Mouse (Mus musculus) kidney, embryonic 16.5 days (tissue): ENCODE data around the gene Col4a1. TPM values are rescaled to one million over a fixed set of nuclear protein-coding genes. Genes with fewer than 3 reads are reported as not detected.
A peak's percentile ranks its signal among the peaks of the same experiment; 100 is the strongest.

ENCODE experiments used
- ATAC-seq: fragments of 200-750 bp; cut with Nextera tagmentation; 2 replicates; pipeline ENCODE4 v1.8.0; 2017; ENCODE audit warnings: moderate TSS enrichment; ENCODE audit not compliant: low FRiP score, low TSS enrichment
- H3K27ac ChIP-seq: fragments of 300-500 bp; sonication (generic); 2 replicates; pipeline ENCODE4 v1.5.1; 2014; ENCODE audit warnings: low read length
- H3K27me3 ChIP-seq: fragments of 300-500 bp; sonication (generic); 2 replicates; pipeline ENCODE4 v1.6.1; 2014; ENCODE audit warnings: low read length, control low read depth, mixed read lengths; ENCODE audit not compliant: insufficient read depth
- H3K36me3 ChIP-seq: fragments of 300-500 bp; sonication (generic); 2 replicates; pipeline ENCODE4 v1.6.1; 2014; ENCODE audit warnings: low read length, control low read depth, mixed read lengths; ENCODE audit not compliant: insufficient read depth
- H3K4me1 ChIP-seq: fragments of 300-500 bp; sonication (generic); 2 replicates; pipeline ENCODE4 v1.6.1; 2014; ENCODE audit warnings: low read length, control low read depth, mixed read lengths; ENCODE audit not compliant: insufficient read depth
- H3K4me2 ChIP-seq: fragments of 300-500 bp; sonication (generic); replicated peaks from 2 replicates; pipeline ENCODE4 v1.6.1; 2014; ENCODE audit warnings: low read depth, low read length
- H3K4me3 ChIP-seq: fragments of 300-500 bp; sonication (generic); 2 replicates; pipeline ENCODE4 v1.5.1; 2014; ENCODE audit warnings: mild to moderate bottlenecking, low read length
- H3K9ac ChIP-seq: fragments of 300-500 bp; sonication (generic); replicated peaks from 2 replicates; pipeline ENCODE4 v1.6.1; 2014; ENCODE audit warnings: low read length
- H3K9me3 ChIP-seq: fragments of 300-500 bp; sonication (generic); 2 replicates; pipeline ENCODE4 v1.6.1; 2016; ENCODE audit warnings: low read length, control low read depth
- WGBS: fragments of 180-500 bp; shearing (Covaris S2); extraction: QIAGEN DNeasy Blood & Tissue Kit; methylation state at CpG from one replicate; pipeline ENCODE4 v1.1.7; 2014; 5-methylcytosine and 5-hydroxymethylcytosine counted together
- polyA plus RNA-seq: library from polyadenylated mRNA; unstranded; fragments of >200 nt; fragmentation: Nextera tagmentation; extraction: Ambion mirVana; gene quantifications from 2 replicates; pipeline ENCODE4 v1.2.1, GENCODE M21; 2015

Gene Col4a1
- polyA plus RNA-seq, 1 experiment from 2014 or later: 440 TPM

DNA sequence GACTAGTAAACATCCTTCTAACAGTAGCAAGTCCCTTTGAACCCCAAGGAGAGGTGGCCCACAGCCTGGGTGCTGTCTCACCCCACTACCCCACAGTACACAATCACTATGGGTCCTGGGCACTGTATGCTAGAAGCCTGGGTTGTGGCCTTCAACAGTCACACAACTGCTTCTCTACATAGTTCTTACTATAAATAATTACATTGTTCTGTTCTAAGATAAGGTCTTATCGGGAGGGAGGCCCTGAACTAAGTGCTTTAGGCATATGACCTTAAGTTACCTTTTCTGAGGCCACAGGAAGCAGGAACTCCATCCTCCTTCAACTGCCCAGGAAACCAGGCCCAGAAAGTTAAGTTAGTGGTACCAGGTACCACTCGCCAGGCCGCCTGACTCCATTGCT, 21.9 kb upstream of the Col4a1 start:
- Histone ChIP-seq H3K27ac (no peak overlapping the region), H3K4me2 (no peak overlapping the region), H3K4me1 (peaks cover 48% of the 10 kb centered on the region), H3K27me3 (no peaks in the 10 kb centered on the region), H3K9ac (no peak overlapping the region), H3K36me3 (no peaks in the 10 kb centered on the region; the same call in 1 of the 2 replicates), H3K4me3 (no peak overlapping the region), H3K9me3 (no peaks in the 10 kb centered on the region)
- ATAC-seq: no peak
- WGBS: 71% methylated on average over 3 of the region's 3 CpGs

DNA sequence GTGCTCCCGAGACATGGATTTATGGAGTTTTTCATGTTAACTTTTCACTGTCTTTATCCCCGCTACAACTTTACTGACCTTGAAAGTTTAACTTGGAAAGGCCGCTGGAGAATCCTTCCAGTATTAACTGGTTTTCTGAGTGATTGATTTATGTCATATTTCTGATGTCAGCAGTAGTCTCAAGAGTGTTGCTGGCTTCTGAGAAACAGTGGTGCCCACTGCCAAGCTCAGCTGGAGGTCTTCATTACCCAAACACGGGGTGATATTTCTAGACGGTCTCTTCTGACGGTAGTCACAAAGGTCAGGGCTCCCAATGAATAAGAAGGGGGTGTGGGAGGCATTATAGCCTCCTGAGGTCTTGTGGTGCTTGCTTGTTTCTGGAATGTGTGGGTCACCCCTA, 21.1 kb upstream of the Col4a1 start:
- Histone ChIP-seq H3K27ac (no peak overlapping the region), H3K4me3 (no peak overlapping the region), H3K27me3 (no peaks in the 10 kb centered on the region), H3K4me2 (no peak overlapping the region), H3K9ac (no peak overlapping the region), H3K9me3 (no peaks in the 10 kb centered on the region), H3K36me3 (no peaks in the 10 kb centered on the region; the same call in 1 of the 2 replicates), H3K4me1 (peaks cover 51% of the 10 kb centered on the region)
- no peak for ATAC-seq
- 53% methylated on average over 6 of the region's 6 CpGs for WGBS

DNA sequence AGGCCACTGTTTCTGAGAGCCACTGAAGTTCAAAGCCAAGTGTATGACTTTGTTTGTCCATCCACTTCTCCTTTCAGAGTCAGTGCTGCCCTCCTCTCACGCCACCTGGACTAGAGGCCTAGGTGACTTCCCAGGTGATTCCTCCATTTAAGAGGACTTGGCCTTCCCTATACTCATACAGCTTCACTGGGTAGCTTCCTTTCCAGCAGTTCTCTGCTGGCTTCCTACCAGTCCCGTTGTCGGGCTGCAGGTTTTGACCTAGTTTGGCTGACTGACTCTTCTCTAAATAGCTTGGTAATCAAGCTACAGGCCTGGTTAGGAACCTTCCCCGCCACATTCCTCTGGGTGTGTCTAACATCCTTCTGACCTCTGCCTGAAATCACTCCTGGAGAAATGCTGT, 18.9 kb upstream of the Col4a1 start:
- no peak for ATAC-seq
- WGBS: 61% methylated on average over 4 of the region's 4 CpGs

DNA sequence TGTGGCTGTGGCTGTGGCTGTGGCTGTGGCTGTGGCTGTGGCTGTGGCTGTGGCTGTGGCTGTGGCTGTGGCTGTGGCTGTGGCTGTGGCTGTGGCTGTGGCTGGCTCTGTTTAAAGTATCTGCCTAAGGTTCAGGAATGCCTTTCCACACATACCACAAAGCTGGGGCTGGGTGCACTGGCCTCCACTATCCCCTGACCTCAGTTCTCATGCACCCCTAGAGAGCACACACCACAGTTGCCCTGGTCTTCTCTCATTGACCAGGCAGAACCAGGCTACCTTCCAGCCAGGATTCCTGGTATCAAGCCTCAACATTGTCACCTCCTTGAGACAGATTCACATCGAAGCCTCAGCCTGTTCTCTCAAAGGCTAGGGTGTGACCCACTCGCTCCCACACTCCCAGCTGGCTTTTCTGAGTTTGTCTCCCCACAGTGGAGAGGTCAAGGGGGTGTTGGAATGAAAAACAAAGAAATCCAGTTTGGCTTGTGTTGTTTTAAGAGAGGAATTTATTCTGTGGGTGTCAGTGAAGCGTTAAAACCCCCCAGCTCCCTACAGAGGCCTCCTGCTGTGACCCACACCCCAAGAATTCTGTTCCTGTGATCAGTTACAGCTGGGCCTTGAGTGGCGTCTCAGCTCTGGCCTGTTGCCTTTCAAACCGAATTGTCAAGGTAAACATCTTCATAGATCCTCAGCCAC, 15.2 kb upstream of the Col4a1 start:
- peak; percentile 63 for ATAC-seq
- Histone ChIP-seq H3K4me3 (no peak overlapping the region), H3K9me3 (no peaks in the 10 kb centered on the region), H3K9ac (0 out of 2 replicates have a peak overlapping the region, but pooled peaks have one; percentile 22), H3K4me1 (peaks cover 85% of the 10 kb centered on the region), H3K4me2 (no peak overlapping the region), H3K27ac (peak overlapping the region; percentile 88), H3K36me3 (no peaks in the 10 kb centered on the region; the same call in 1 of the 2 replicates), H3K27me3 (no peaks in the 10 kb centered on the region)
- WGBS: 24% methylated on average over 5 of the region's 5 CpGs

More for the DNA sequence above, 18.9 kb upstream of the Col4a1 start:
- no peaks in the 10 kb centered on the region for H3K27me3 ChIP-seq
- H3K27ac ChIP-seq: no peak overlapping the region
- no peak overlapping the region for H3K4me3 ChIP-seq
- no peaks in the 10 kb centered on the region; the same call in 1 of the 2 replicates for H3K36me3 ChIP-seq
- H3K4me1 ChIP-seq: peaks cover 73% of the 10 kb centered on the region
- H3K4me2 ChIP-seq: no peak overlapping the region
- no peak overlapping the region for H3K9ac ChIP-seq
- no peaks in the 10 kb centered on the region for H3K9me3 ChIP-seq

DNA sequence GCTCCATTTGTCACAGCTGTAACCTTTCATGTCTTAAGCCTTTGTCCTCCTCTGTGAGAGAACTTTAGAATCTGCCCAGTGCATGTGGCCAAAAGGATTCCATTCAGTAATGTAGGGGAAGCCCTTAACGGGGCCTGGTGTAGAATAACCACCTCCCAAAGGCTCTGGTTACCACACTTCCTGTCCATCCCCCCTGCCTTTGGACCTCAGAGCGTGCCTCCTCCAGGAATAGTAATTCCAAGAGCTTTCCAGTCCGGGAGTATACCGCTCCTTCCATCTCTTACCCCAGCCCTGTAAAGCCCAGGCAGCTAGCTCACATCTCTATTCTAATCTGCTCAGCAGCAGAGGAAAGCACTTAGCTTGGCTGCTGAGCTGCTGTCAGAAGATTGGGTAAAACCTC, 14.7 kb upstream of the Col4a1 start:
- no peak overlapping the region for H3K4me3 ChIP-seq
- no peaks in the 10 kb centered on the region for H3K27me3 ChIP-seq
- H3K9ac ChIP-seq: no peak overlapping the region
- no peak overlapping the region for H3K4me2 ChIP-seq
- H3K9me3 ChIP-seq: no peaks in the 10 kb centered on the region
- WGBS: 6% methylated on average over 4 of the region's 4 CpGs
- H3K36me3 ChIP-seq: no peaks in the 10 kb centered on the region
- ATAC-seq: peak; percentile 79
- H3K4me1 ChIP-seq: peaks cover 85% of the 10 kb centered on the region
- peak overlapping the region; percentile 88 for H3K27ac ChIP-seq

DNA sequence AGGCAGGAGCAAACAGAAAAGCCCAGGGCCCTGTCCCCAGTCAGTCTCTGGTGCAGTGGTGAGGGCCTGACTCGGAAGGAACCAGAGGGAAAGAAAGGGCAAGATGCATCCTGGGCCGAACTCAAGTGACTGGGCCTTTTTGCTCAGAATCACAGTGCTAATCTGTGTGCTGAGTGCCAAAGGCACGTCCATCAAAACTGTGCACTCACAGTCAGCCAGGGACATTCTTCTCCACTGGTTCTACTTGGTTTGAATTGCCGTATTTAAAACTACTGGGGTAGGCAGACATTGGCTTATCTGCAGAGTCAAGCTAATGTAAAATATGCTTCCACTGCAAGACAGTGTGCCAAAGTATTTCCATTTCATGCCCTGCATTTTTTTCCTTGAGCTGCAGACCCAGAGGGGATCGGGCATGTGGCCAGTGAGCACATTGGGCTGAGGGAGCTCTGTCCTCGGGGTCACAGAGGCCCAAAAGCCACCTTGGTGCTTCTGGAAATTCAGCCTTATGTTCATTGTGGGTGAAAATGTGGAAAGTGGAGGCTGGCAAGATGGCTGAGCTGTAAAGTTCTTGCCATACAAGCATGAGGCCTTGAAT, 12.3 kb upstream of the Col4a1 start:
- no peak for ATAC-seq
- H3K4me2 ChIP-seq: no peak overlapping the region
- H3K4me3 ChIP-seq: no peak overlapping the region
- no peaks in the 10 kb centered on the region for H3K27me3 ChIP-seq
- peaks cover 6% of the 10 kb centered on the region; the same call in 1 of the 2 replicates for H3K36me3 ChIP-seq
- H3K4me1 ChIP-seq: peaks cover 73% of the 10 kb centered on the region
- H3K9ac ChIP-seq: 0 out of 2 replicates have a peak overlapping the region, but pooled peaks have one; percentile 16
- WGBS: 84% methylated on average over 6 of the region's 6 CpGs
- H3K9me3 ChIP-seq: no peaks in the 10 kb centered on the region
- H3K27ac ChIP-seq: peak overlapping the region; percentile 18

DNA sequence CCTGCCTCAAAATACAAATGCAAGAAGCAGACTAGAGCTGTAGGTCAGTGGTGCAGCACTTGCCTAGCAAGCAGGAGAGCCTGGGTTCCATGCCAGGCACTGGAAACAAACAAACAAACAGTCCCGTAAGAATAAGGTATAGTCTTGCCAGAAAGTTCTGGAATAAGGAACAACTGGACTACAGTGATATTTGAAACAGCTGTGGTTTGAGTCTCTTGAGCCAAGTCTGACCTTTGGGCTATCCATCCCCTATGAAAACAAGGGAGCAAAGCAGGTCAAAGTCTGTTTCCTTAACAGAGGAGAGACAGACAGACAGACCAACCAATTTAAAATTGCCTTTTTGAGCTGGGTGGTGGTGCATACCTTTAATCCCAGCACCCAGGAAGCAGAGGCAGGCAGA, 11.1 kb upstream of the Col4a1 start:
- Histone ChIP-seq H3K4me2 (no peak overlapping the region), H3K27ac (peak overlapping the region; percentile 39; the same call in 1 of the 2 replicates), H3K36me3 (peaks cover 7% of the 10 kb centered on the region; the same call in 1 of the 2 replicates), H3K9ac (no peak overlapping the region), H3K9me3 (no peaks in the 10 kb centered on the region), H3K4me3 (no peak overlapping the region), H3K27me3 (no peaks in the 10 kb centered on the region), H3K4me1 (peaks cover 63% of the 10 kb centered on the region)
- no peak for ATAC-seq
- WGBS: 75% methylated on average over 1 of the region's 1 CpGs

GRCm38 (mm10) chr8:11322724-11323585, 10.3 kb upstream of the Col4a1 start:
- Histone ChIP-seq H3K4me1 (peaks cover 55% of the 10 kb centered on the region), H3K4me3 (no peak overlapping the region), H3K27me3 (no peaks in the 10 kb centered on the region), H3K9me3 (no peaks in the 10 kb centered on the region), H3K4me2 (no peak overlapping the region), H3K9ac (no peak overlapping the region), H3K27ac (peak overlapping the region; percentile 56; the same call in 1 of the 2 replicates), H3K36me3 (peaks cover 13% of the 10 kb centered on the region; the same call in 1 of the 2 replicates)
- WGBS: 80% methylated on average over 5 of the region's 5 CpGs
- no peak for ATAC-seq

- Histone ChIP-seq H3K4me1 (peaks cover 48% of the 10 kb centered on the region), H3K27ac (peak overlapping the region; percentile 56; the same call in 1 of the 2 replicates)
- 72% methylated on average over 7 of the region's 7 CpGs for WGBS
Observed at GRCm38 (mm10) chr8:11321841-11322240, 9.2 kb upstream of the Col4a1 start.

More at GRCm38 (mm10) chr8:11321841-11322240, 9.2 kb upstream of the Col4a1 start:
- Histone ChIP-seq H3K4me3 (no peak overlapping the region), H3K9ac (no peak overlapping the region), H3K9me3 (no peaks in the 10 kb centered on the region), H3K27me3 (no peaks in the 10 kb centered on the region), H3K4me2 (no peak overlapping the region), H3K36me3 (peaks cover 15% of the 10 kb centered on the region; the same call in 1 of the 2 replicates)
- ATAC-seq: no peak
